Mouse (Mus musculus) G1E (cell line): ENCODE results near the gene Il11.

ENCODE experiments used
- CTCF ChIP-seq: IDR thresholded peaks from 2 replicates; pipeline ENCODE4 v1.5.1; 2012; ENCODE audit warnings: low read depth, low read length, inconsistent platforms, mixed read lengths
- GATA1 ChIP-seq: IDR thresholded peaks from 2 replicates; pipeline ENCODE4 v1.6.1; 2012; ENCODE audit warnings: borderline replicate concordance, low read length, inconsistent platforms, mixed read lengths
- GATA2 ChIP-seq: IDR thresholded peaks from 2 replicates; pipeline ENCODE4 v1.6.1; 2012; ENCODE audit warnings: low read depth, low read length, inconsistent platforms, borderline replicate concordance

GRCm38 (mm10) chr7:4725169-4725568 lies 57.5 kb downstream of the Il11 start, which contains the start of gene Tmem150b:
- TF ChIP-seq GATA1, result no peak
- no peak for TF ChIP-seq CTCF
- TF ChIP-seq GATA2, result no peak
